Mouse (Mus musculus) heart, embryonic 16.5 days (tissue): ENCODE data around the gene Cmya5. TPM values are rescaled to one million over a fixed set of nuclear protein-coding genes. Genes with fewer than 3 reads are reported as not detected.

ENCODE experiments used
- ATAC-seq: fragments of 200-750 bp; cut with Nextera tagmentation; replicated peaks from 2 replicates; pipeline ENCODE4 v1.8.0; 2017; ENCODE audit warnings: moderate number of reproducible peaks; ENCODE audit not compliant: insufficient read depth, low FRiP score; ENCODE audit errors: extremely low read depth
- H3K27ac ChIP-seq: fragments of 300-500 bp; sonication (generic); 2 replicates; pipeline ENCODE4 v1.5.1; 2014; ENCODE audit warnings: mild to moderate bottlenecking, low read length, control low read depth, moderate library complexity
- H3K27me3 ChIP-seq: fragments of 300-500 bp; sonication (generic); 2 replicates; pipeline ENCODE4 v1.6.1; 2014; ENCODE audit warnings: low read length, mixed read lengths; ENCODE audit not compliant: control insufficient read depth, insufficient read depth
- H3K36me3 ChIP-seq: fragments of 300-500 bp; sonication (generic); 2 replicates; pipeline ENCODE4 v1.6.1; 2014; ENCODE audit not compliant: control insufficient read depth, insufficient read depth
- H3K4me1 ChIP-seq: fragments of 300-500 bp; sonication (generic); 2 replicates; pipeline ENCODE4 v1.6.1; 2014; ENCODE audit warnings: low read length, mixed read lengths; ENCODE audit not compliant: control insufficient read depth, insufficient read depth
- H3K4me2 ChIP-seq: fragments of 300-500 bp; sonication (generic); 2 replicates; pipeline ENCODE4 v1.6.1; 2014; ENCODE audit warnings: low read depth, mild to moderate bottlenecking, control low read depth, low read length
- H3K4me3 ChIP-seq: fragments of 300-500 bp; sonication (generic); 2 replicates; pipeline ENCODE4 v1.5.1; 2014; ENCODE audit warnings: mild to moderate bottlenecking, control low read depth, low read length
- H3K9ac ChIP-seq: fragments of 300-500 bp; sonication (generic); 2 replicates; pipeline ENCODE4 v1.6.1; 2014; ENCODE audit warnings: low read length, control low read depth
- H3K9me3 ChIP-seq: fragments of 300-500 bp; sonication (generic); replicated peaks from 2 replicates; pipeline ENCODE4 v1.6.1; 2016; ENCODE audit warnings: low read length; ENCODE audit not compliant: control insufficient read depth
- WGBS: fragments of 180-500 bp; shearing (Covaris S2); extraction: QIAGEN DNeasy Blood & Tissue Kit; methylation state at CpG from one replicate; pipeline ENCODE4 v1.1.7; 2014; 5-methylcytosine and 5-hydroxymethylcytosine counted together
- polyA plus RNA-seq: library from polyadenylated mRNA; unstranded; fragments of >200 nt; fragmentation: Nextera tagmentation; extraction: Ambion mirVana; gene quantifications from 2 replicates; pipeline ENCODE4 v1.2.1, GENCODE M21; 2015

The Cmya5 gene
- polyA plus RNA-seq, 1 experiment from 2014 or later, result 5.5 TPM

- Histone ChIP-seq H3K27ac (peak overlapping the region; percentile 25), H3K27me3 (no peaks in the 10 kb centered on the region), H3K4me3 (no peak overlapping the region), H3K9me3 (no peaks in the 10 kb centered on the region), H3K4me1 (peaks cover 12% of the 10 kb centered on the region), H3K36me3 (no peaks in the 10 kb centered on the region), H3K9ac (peak overlapping the region; percentile 38; the same call in 1 of the 2 replicates), H3K4me2 (no peak overlapping the region; the same call in 1 of the 2 replicates)
- peak; percentile 52 for ATAC-seq
- WGBS, result 49% methylated on average over 12 of the region's 12 CpGs
Observed at GRCm38 (mm10) chr13:93000640-93001351, 143.7 kb downstream of the Cmya5 start.

DNA sequence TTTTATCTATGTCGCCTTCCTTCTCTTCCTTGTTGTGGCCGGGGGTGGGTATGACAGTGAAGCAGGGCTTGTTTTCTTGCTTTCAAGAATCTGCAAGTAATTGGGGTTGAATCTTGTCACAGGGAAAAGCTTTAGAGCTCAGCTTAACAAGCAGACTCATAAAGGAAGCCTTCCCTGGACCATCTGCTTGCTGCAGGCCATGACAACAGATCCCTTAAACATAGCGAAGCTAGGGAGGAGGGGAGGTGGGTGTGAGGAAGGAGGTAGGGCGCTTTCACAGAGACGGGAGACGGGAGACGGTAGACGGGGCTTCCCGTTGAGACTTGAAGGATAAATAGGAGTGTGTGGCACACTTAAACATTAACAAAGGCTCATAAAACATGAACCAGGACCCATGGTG, 144.7 kb downstream of the Cmya5 start:
- 86% methylated on average over 9 of the region's 9 CpGs for WGBS
- no peak overlapping the region for H3K9ac ChIP-seq
- H3K4me3 ChIP-seq, result no peak overlapping the region
- H3K36me3 ChIP-seq, result no peaks in the 10 kb centered on the region
- no peak overlapping the region for H3K27ac ChIP-seq
- no peaks in the 10 kb centered on the region for H3K9me3 ChIP-seq
- H3K4me2 ChIP-seq, result no peak overlapping the region
- H3K4me1 ChIP-seq, result peaks cover 12% of the 10 kb centered on the region
- no peak for ATAC-seq
- no peaks in the 10 kb centered on the region for H3K27me3 ChIP-seq

- ATAC-seq, result no peak
- Histone ChIP-seq H3K4me3 (no peak overlapping the region), H3K9ac (no peak overlapping the region), H3K27me3 (no peaks in the 10 kb centered on the region), H3K4me1 (no peaks in the 10 kb centered on the region), H3K36me3 (no peaks in the 10 kb centered on the region), H3K9me3 (no peaks in the 10 kb centered on the region), H3K27ac (no peak overlapping the region), H3K4me2 (no peak overlapping the region)
Observed at GRCm38 (mm10) chr13:92994743-92995142, 149.8 kb downstream of the Cmya5 start.

DNA sequence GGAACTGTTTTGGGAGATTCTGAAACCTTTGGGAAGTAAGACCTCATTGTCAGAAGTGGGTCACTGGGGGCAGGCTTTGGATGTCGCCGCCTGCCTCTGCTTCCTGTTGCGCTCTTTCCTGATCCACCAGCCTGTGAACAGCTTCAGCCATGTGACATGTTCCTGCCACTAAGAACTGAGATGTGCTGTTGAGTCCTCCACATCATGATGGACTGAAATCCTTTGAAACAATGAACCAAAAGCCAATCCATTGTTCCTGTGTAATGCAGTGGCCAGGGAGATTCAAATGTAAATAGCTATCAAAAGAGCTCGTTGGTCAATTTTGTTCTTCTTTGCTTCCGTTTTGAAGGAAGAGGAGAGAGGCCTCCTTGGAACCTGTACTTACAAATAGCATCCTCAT, 151.7 kb downstream of the Cmya5 start:
- ATAC-seq, result no peak
- Histone ChIP-seq H3K4me2 (no peak overlapping the region), H3K36me3 (no peaks in the 10 kb centered on the region), H3K27me3 (no peaks in the 10 kb centered on the region), H3K4me1 (no peaks in the 10 kb centered on the region), H3K4me3 (no peak overlapping the region), H3K9me3 (no peaks in the 10 kb centered on the region), H3K27ac (no peak overlapping the region), H3K9ac (no peak overlapping the region)
- WGBS, result 89% methylated on average over 5 of the region's 5 CpGs

Other genes starting within 250 kb of the Cmya5 start
- gene Tent2, start 47.7 kb upstream of the Cmya5 start, polyA plus RNA-seq, result 32.4 and 37.4 TPM in 2 replicates
- gene Homer1, start 154.9 kb upstream of the Cmya5 start, polyA plus RNA-seq, result 11.7 and 13.9 TPM in 2 replicates